Mouse (Mus musculus) spleen, adult 2 months (tissue): ENCODE data around the gene Gm49661. TPM values are rescaled to one million over a fixed set of nuclear protein-coding genes. Genes with fewer than 3 reads are reported as not detected.

Experiments
- DNase-seq, 2 experiments: peaks; one replicate each; pipeline versions ENCODE4 v3.0.0 to v3.0.0-alpha.2; 2012 to 2021; ENCODE audit warnings: low spot score in 2 of 2, low read depth in 1 of 2
- H3K27ac ChIP-seq: fragments of 200-500 bp; 2 replicates; pipeline ENCODE4 v1.5.1; 2012; ENCODE audit warnings: low read length, inconsistent platforms; ENCODE audit not compliant: insufficient read depth
- H3K27me3 ChIP-seq: fragments of 200-500 bp; 2 replicates; pipeline ENCODE4 v1.6.1; 2012; ENCODE audit warnings: mild to moderate bottlenecking, moderate library complexity, low read length, inconsistent platforms; ENCODE audit not compliant: control insufficient read depth, insufficient read depth
- H3K36me3 ChIP-seq: fragments of 200-500 bp; 2 replicates; pipeline ENCODE4 v1.6.1; 2012; ENCODE audit warnings: mild to moderate bottlenecking, low read length, inconsistent platforms; ENCODE audit not compliant: control insufficient read depth, insufficient read depth
- H3K4me1 ChIP-seq: fragments of 200-500 bp; 2 replicates; pipeline ENCODE4 v1.6.1; 2011; ENCODE audit warnings: inconsistent platforms; ENCODE audit not compliant: control insufficient read depth, insufficient read depth, insufficient read length
- H3K4me3 ChIP-seq: fragments of 200-500 bp; 2 replicates; pipeline ENCODE4 v1.5.1; 2011; ENCODE audit warnings: mild to moderate bottlenecking, inconsistent platforms; ENCODE audit not compliant: insufficient read depth, insufficient read length; ENCODE audit errors: extremely low read depth
- CTCF ChIP-seq: fragments of 200-500 bp; IDR thresholded peaks from 2 replicates; pipeline ENCODE4 v1.5.1; 2011; ENCODE audit warnings: mild to moderate bottlenecking, inconsistent platforms; ENCODE audit not compliant: insufficient read depth, insufficient read length, insufficient replicate concordance; ENCODE audit errors: extremely low read depth
- POLR2A ChIP-seq: fragments of 200-500 bp; IDR thresholded peaks from 2 replicates; pipeline ENCODE4 v1.6.1; 2011; ENCODE audit warnings: low read depth, low read length, inconsistent platforms
- WGBS: fragments of 180-500 bp; shearing (Covaris S2); methylation state at CpG from one replicate; pipeline ENCODE4 v1.1.7; 2018; 5-methylcytosine and 5-hydroxymethylcytosine counted together
- polyA plus RNA-seq: library from polyadenylated mRNA; depleted of rRNA; stranded (reverse); fragments of >200 nt; gene quantifications from 2 replicates; pipeline ENCODE4 v1.2.3, GENCODE M21; 2012

Gm49661 gene
- polyA plus RNA-seq, 1 experiment, result not detected

DNA sequence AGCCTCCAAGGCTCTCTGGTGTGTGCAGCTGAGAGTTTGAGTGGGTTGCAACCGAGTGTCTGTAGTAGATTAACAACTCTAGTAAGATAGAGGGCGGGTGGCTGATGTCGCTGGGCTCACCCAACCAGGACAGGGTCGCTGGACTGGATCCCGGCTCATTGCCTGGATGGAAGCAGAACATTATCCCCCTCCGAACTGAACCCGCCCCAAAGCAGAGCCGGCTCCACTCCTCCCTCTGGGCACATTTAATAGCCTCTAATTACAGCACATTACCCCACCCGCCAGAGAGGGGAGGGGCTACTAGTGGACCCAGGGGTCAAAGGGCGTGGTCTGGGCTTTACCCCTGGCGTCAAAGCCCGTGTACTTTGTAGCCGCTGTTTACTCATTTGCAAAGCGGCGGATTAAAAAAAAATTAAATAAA is 20.1 kb upstream of the Gm49661 start:
- Histone ChIP-seq H3K4me1 (peaks cover 8% of the 10 kb centered on the region), H3K36me3 (no peaks in the 10 kb centered on the region), H3K27ac (no peak overlapping the region), H3K4me3 (no peak overlapping the region), H3K27me3 (no peaks in the 10 kb centered on the region)
- 26% methylated on average over 15 of the region's 15 CpGs for WGBS
- TF ChIP-seq CTCF (no peak), POLR2A (no peak)
- DNase-seq, result peak in 1 of 2 experiments; percentile 30

GRCm38 (mm10) chr8:84987903-84988302 is 18.7 kb upstream of the Gm49661 start:
- Histone ChIP-seq H3K27ac (no peak overlapping the region), H3K4me1 (peaks cover 12% of the 10 kb centered on the region), H3K27me3 (no peaks in the 10 kb centered on the region), H3K36me3 (no peaks in the 10 kb centered on the region), H3K4me3 (no peak overlapping the region)
- no peak for DNase-seq
- no peak for TF ChIP-seq CTCF
- no peak for TF ChIP-seq POLR2A
- WGBS, result 87% methylated on average over 2 of the region's 2 CpGs

- Histone ChIP-seq H3K36me3 (no peaks in the 10 kb centered on the region), H3K27me3 (no peaks in the 10 kb centered on the region), H3K4me1 (peaks cover 17% of the 10 kb centered on the region), H3K4me3 (no peak overlapping the region), H3K27ac (no peak overlapping the region)
- 80% methylated on average over 5 of the region's 5 CpGs for WGBS
- TF ChIP-seq POLR2A (no peak), CTCF (no peak)
- no peak for DNase-seq
These were observed 18.2 kb upstream of the Gm49661 start for GRCm38 (mm10) chr8:84987388-84987787.

GRCm38 (mm10) chr8:84986379-84986945 is 17.2 kb upstream of the Gm49661 start:
- H3K27me3 ChIP-seq, result no peaks in the 10 kb centered on the region
- H3K36me3 ChIP-seq, result no peaks in the 10 kb centered on the region
- TF ChIP-seq POLR2A (no peak), CTCF (no peak)

GRCm38 (mm10) chr8:84985684-84986378 is 16.6 kb upstream of the Gm49661 start:
- Histone ChIP-seq H3K36me3 (no peaks in the 10 kb centered on the region), H3K27ac (peak overlapping the region; percentile 89), H3K4me3 (peak overlapping the region; percentile 64), H3K4me1 (peaks cover 29% of the 10 kb centered on the region), H3K27me3 (no peaks in the 10 kb centered on the region)
- DNase-seq, result peak; percentile 94 to 96
- TF ChIP-seq POLR2A, result peak; percentile 38; the same call in 1 of the 2 replicates
- no peak for TF ChIP-seq CTCF
- under 1% methylated on average over 53 of the region's 53 CpGs for WGBS

More at GRCm38 (mm10) chr8:84986379-84986945, 17.2 kb upstream of the Gm49661 start:
- Histone ChIP-seq H3K4me3 (peak overlapping the region; percentile 64; the same call in 1 of the 2 replicates), H3K27ac (peak overlapping the region; percentile 89), H3K4me1 (peaks cover 24% of the 10 kb centered on the region)
- 29% methylated on average over 8 of the region's 8 CpGs for WGBS
- no peak for DNase-seq

GRCm38 (mm10) chr8:84985049-84985683 is 15.9 kb upstream of the Gm49661 start:
- Histone ChIP-seq H3K4me3 (peak overlapping the region; percentile 64), H3K27me3 (no peaks in the 10 kb centered on the region), H3K27ac (peak overlapping the region; percentile 89), H3K36me3 (no peaks in the 10 kb centered on the region), H3K4me1 (peaks cover 32% of the 10 kb centered on the region)
- TF ChIP-seq CTCF (no peak), POLR2A (no peak)
- no peak for DNase-seq
- 3% methylated on average over 23 of the region's 23 CpGs for WGBS
